Mouse (Mus musculus): ENCODE data around the gene Rabgap1l.

DNA sequence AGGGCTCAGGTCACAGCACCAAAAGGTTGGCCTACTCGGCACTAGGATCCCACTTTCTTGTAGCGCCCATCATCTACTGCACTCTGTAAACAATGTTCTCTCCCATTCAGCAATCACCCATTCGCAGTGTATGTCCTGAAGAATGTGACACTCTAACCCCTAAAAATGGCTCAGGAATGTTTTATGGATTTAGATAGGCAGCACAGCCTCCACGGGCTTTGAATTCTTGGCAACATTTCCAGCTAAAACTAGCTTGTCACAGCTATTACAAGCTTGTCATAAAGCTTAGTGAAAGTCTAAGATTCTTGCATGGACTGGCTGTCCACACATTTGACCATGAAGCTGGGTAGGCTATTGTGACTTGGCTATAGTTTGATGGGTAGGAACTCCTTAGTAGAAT is 274.5 kb downstream of the Rabgap1l start:
- TF ChIP-seq POLR2A (IDR thresholded peaks at IDR 0.05; ENCODE audit: insufficient read depth, low read depth, low read length) = no peak
- TF ChIP-seq CTCF (IDR thresholded peaks at IDR 0.05) = no peak
- TF ChIP-seq EP300 (IDR thresholded peaks at IDR 0.05; ENCODE audit: insufficient read depth, low read depth, low read length) = no peak
